Mouse (Mus musculus) heart, embryonic 14.5 days (tissue): ENCODE measurements around the gene Gipc1. TPM values are rescaled to one million over a fixed set of nuclear protein-coding genes. Genes with fewer than 3 reads are reported as not detected.
A peak's percentile ranks its signal among the peaks of the same experiment; 100 is the strongest.

Experiments
- ATAC-seq: fragments of 200-750 bp; cut with Nextera tagmentation; 2 replicates; pipeline ENCODE4 v1.8.0; 2017; ENCODE audit warnings: low read depth, moderate TSS enrichment; ENCODE audit not compliant: insufficient number of reproducible peaks, insufficient read depth, low FRiP score
- H3K27ac ChIP-seq, 2 experiments: fragments of 200-500 bp in 1 of 2; fragments of 300-500 bp in 1 of 2; sonication (generic) in 1 of 2; replicated peaks in 1 of 2; 2 replicates each; pipeline ENCODE4 v1.5.1; 2012 to 2014; ENCODE audit warnings: low read depth in 2 of 2, low read length in 2 of 2, control low read depth in 1 of 2, mild to moderate bottlenecking in 1 of 2, mixed read lengths in 1 of 2; ENCODE audit not compliant: control insufficient read depth in 1 of 2, insufficient read depth in 1 of 2
- H3K27me3 ChIP-seq: fragments of 300-500 bp; sonication (generic); 2 replicates; pipeline ENCODE4 v1.6.1; 2014; ENCODE audit warnings: mild to moderate bottlenecking, low read length, control low read depth; ENCODE audit not compliant: control insufficient read depth, insufficient read depth
- H3K36me3 ChIP-seq: fragments of 300-500 bp; sonication (generic); 2 replicates; pipeline ENCODE4 v1.6.1; 2014; ENCODE audit warnings: mild to moderate bottlenecking, control low read depth, low read length, mixed read lengths; ENCODE audit not compliant: control insufficient read depth, insufficient read depth
- H3K4me1 ChIP-seq, 2 experiments: fragments of 200-500 bp in 1 of 2; fragments of 300-500 bp in 1 of 2; sonication (generic) in 1 of 2; 2 replicates each; pipeline ENCODE4 v1.6.1; 2012 to 2014; ENCODE audit warnings: low read length in 2 of 2, control low read depth in 1 of 2, mixed read lengths in 1 of 2; ENCODE audit not compliant: control insufficient read depth in 2 of 2, insufficient read depth in 2 of 2
- H3K4me2 ChIP-seq: fragments of 300-500 bp; sonication (generic); 2 replicates; pipeline ENCODE4 v1.6.1; 2014; ENCODE audit warnings: mild to moderate bottlenecking, low read length
- H3K4me3 ChIP-seq, 2 experiments: fragments of 200-500 bp in 1 of 2; fragments of 300-500 bp in 1 of 2; sonication (generic) in 1 of 2; 2 replicates each; pipeline ENCODE4 v1.5.1; 2012 to 2014; ENCODE audit warnings: low read length in 2 of 2, mild to moderate bottlenecking in 2 of 2, control low read depth in 1 of 2, low read depth in 1 of 2, moderate library complexity in 1 of 2; ENCODE audit not compliant: control insufficient read depth in 1 of 2, insufficient read depth in 1 of 2
- H3K9ac ChIP-seq: fragments of 300-500 bp; sonication (generic); 2 replicates; pipeline ENCODE4 v1.6.1; 2014; ENCODE audit warnings: mild to moderate bottlenecking, low read length
- H3K9me3 ChIP-seq: fragments of 300-500 bp; sonication (generic); 2 replicates; pipeline ENCODE4 v1.6.1; 2016; ENCODE audit warnings: low read length, control low read depth; ENCODE audit not compliant: control insufficient read depth
- WGBS: fragments of 180-500 bp; shearing (Covaris S2); extraction: QIAGEN DNeasy Blood & Tissue Kit; methylation state at CpG from one replicate; pipeline ENCODE4 v1.1.7; 2014; 5-methylcytosine and 5-hydroxymethylcytosine counted together
- polyA plus RNA-seq: library from polyadenylated mRNA; unstranded; fragments of >200 nt; fragmentation: Nextera tagmentation; extraction: Ambion mirVana; gene quantifications from 2 replicates; pipeline ENCODE4 v1.2.1, GENCODE M21; 2014

Gipc1 gene
- polyA plus RNA-seq, 1 experiment from 2014 or later = 139 TPM

- Histone ChIP-seq H3K27me3 (peaks cover 7% of the 10 kb centered on the region; the same call in 1 of the 2 replicates), H3K27ac (0 out of 4 replicates have a peak overlapping the region, but pooled peaks of 1 of the 2 experiments have one; percentile 33), H3K4me3 (peak overlapping the region; percentile 35 to 40), H3K36me3 (peaks cover 60% of the 10 kb centered on the region), H3K4me1 (peaks cover 20 to 28% of the 10 kb centered on the region in 2 experiments; a peak in 3 of 4 replicates), H3K9me3 (no peaks in the 10 kb centered on the region), H3K4me2 (peak overlapping the region; percentile 81), H3K9ac (peak overlapping the region; percentile 56)
- ATAC-seq = no peak; the same call in 1 of the 2 replicates
- 21% methylated on average over 80 of the region's 80 CpGs for WGBS
These were observed 15.8 kb downstream of the Gipc1 start for GRCm38 (mm10) chr8:83668010-83668916.

- ATAC-seq = no peak
- 75% methylated on average over 16 of the region's 16 CpGs for WGBS
- peaks cover 60% of the 10 kb centered on the region for H3K36me3 ChIP-seq
- H3K4me3 ChIP-seq = no peak overlapping the region
- H3K27me3 ChIP-seq = peaks cover 7% of the 10 kb centered on the region; the same call in 1 of the 2 replicates
- H3K4me1 ChIP-seq = peaks cover 20 to 28% of the 10 kb centered on the region in 2 experiments; a peak in 3 of 4 replicates
- no peak overlapping the region for H3K27ac ChIP-seq
- H3K9ac ChIP-seq = no peak overlapping the region
- peak overlapping the region; percentile 81 for H3K4me2 ChIP-seq
- no peaks in the 10 kb centered on the region for H3K9me3 ChIP-seq
These were observed 16.5 kb downstream of the Gipc1 start for GRCm38 (mm10) chr8:83669013-83669412.

- Histone ChIP-seq H3K9ac (no peak overlapping the region), H3K4me2 (no peak overlapping the region), H3K27ac (no peak overlapping the region), H3K9me3 (no peaks in the 10 kb centered on the region), H3K36me3 (peaks cover 82% of the 10 kb centered on the region), H3K4me3 (no peak overlapping the region), H3K4me1 (peaks cover 6 to 9% of the 10 kb centered on the region in 2 experiments; a peak in 3 of 4 replicates), H3K27me3 (peaks cover 3% of the 10 kb centered on the region; the same call in 1 of the 2 replicates)
- no peak for ATAC-seq
- 60% methylated on average over 5 of the region's 5 CpGs for WGBS
These were observed 20.5 kb downstream of the Gipc1 start for GRCm38 (mm10) chr8:83672936-83673335.

GRCm38 (mm10) chr8:83674497-83674896, 22.0 kb downstream of the Gipc1 start:
- Histone ChIP-seq H3K27me3 (no peaks in the 10 kb centered on the region), H3K4me1 (no peaks in the 10 kb centered on the region), H3K27ac (no peak overlapping the region), H3K36me3 (peaks cover 88% of the 10 kb centered on the region), H3K9ac (no peak overlapping the region), H3K4me3 (no peak overlapping the region), H3K4me2 (no peak overlapping the region), H3K9me3 (no peaks in the 10 kb centered on the region)
- 92% methylated on average over 5 of the region's 5 CpGs for WGBS
- no peak for ATAC-seq

GRCm38 (mm10) chr8:83679866-83680265, 27.4 kb downstream of the Gipc1 start:
- peaks cover 86% of the 10 kb centered on the region for H3K36me3 ChIP-seq
- H3K27me3 ChIP-seq = no peaks in the 10 kb centered on the region
- H3K27ac ChIP-seq = no peak overlapping the region
- WGBS = 92% methylated on average over 12 of the region's 12 CpGs
- ATAC-seq = no peak
- no peak overlapping the region for H3K4me3 ChIP-seq
- no peaks in the 10 kb centered on the region for H3K9me3 ChIP-seq
- no peak overlapping the region for H3K4me2 ChIP-seq
- H3K4me1 ChIP-seq = peaks cover 10 to 14% of the 10 kb centered on the region in 2 experiments; a peak in 3 of 4 replicates
- H3K9ac ChIP-seq = no peak overlapping the region

- Histone ChIP-seq H3K27me3 (no peaks in the 10 kb centered on the region), H3K27ac (peak overlapping the region; percentile 59 to 64), H3K4me3 (no peak overlapping the region), H3K4me2 (no peak overlapping the region), H3K9me3 (no peaks in the 10 kb centered on the region), H3K9ac (no peak overlapping the region), H3K4me1 (peaks cover 10 to 14% of the 10 kb centered on the region in 2 experiments; a peak in 3 of 4 replicates), H3K36me3 (peaks cover 91% of the 10 kb centered on the region)
- WGBS = 67% methylated on average over 5 of the region's 5 CpGs
- no peak for ATAC-seq
These were observed 28.1 kb downstream of the Gipc1 start for GRCm38 (mm10) chr8:83680603-83681002.

GRCm38 (mm10) chr8:83681099-83681498, 28.6 kb downstream of the Gipc1 start:
- Histone ChIP-seq H3K27ac (peak overlapping the region; percentile 59 to 64), H3K4me1 (peaks cover 10 to 14% of the 10 kb centered on the region in 2 experiments; a peak in 3 of 4 replicates), H3K9me3 (no peaks in the 10 kb centered on the region), H3K9ac (no peak overlapping the region), H3K4me3 (no peak overlapping the region), H3K36me3 (peaks cover 93% of the 10 kb centered on the region), H3K4me2 (no peak overlapping the region), H3K27me3 (no peaks in the 10 kb centered on the region)
- 16% methylated on average over 6 of the region's 6 CpGs for WGBS
- 0 out of 2 replicates have a peak, but pooled peaks have one; percentile 40 for ATAC-seq
